Mouse (Mus musculus): ENCODE results near the gene Grb2. TPM values are rescaled to one million over a fixed set of nuclear protein-coding genes. Genes with fewer than 3 reads are reported as not detected.

The Grb2 gene
- polyA plus RNA-seq, 1 experiment from 2014 or later, result 113 TPM

DNA sequence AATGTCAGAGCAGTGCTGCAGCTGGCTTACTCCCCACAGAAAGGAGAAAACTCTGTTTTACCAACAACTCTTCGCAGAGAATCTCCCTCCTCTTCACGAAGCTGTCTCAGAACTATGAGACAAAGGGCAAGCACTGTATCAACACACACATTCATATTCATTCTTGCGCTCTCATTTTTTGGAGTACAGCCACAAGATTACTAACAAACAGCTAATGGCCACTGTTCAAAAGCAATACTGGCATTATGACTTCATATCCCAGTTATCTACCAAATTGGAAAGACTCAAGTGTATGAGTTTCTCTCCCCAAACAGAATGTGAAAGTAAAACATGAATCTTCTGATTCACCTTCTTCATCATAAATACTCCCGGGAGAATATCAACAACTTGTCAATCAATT, 11.9 kb downstream of the Grb2 start:
- 86% methylated on average over 4 of the region's 4 CpGs for WGBS
- H3K4me2 ChIP-seq (ENCODE audit: low read length), result no peak overlapping the region
- ATAC-seq (no peak), DNase-seq (ENCODE audit: low spot score) (no peak)
- no peaks in the 10 kb centered on the region for H3K9me3 ChIP-seq (replicated peaks; ENCODE audit: control insufficient read depth, low read length)
- H3K9ac ChIP-seq (ENCODE audit: low read length), result no peak overlapping the region
- H3K4me3 ChIP-seq (ENCODE audit: low read depth, low read length), result no peak overlapping the region
- peaks cover 17% of the 10 kb centered on the region for H3K4me1 ChIP-seq (ENCODE audit: control insufficient read depth, insufficient read depth, low read length)
- no peak overlapping the region for H3K27ac ChIP-seq (ENCODE audit: low read depth, low read length)
- peaks cover 15% of the 10 kb centered on the region for H3K36me3 ChIP-seq (ENCODE audit: control insufficient read depth, insufficient read depth, low read length)
- H3K27me3 ChIP-seq (replicated peaks; ENCODE audit: control insufficient read depth, insufficient read depth, low read length), result no peaks in the 10 kb centered on the region

DNA sequence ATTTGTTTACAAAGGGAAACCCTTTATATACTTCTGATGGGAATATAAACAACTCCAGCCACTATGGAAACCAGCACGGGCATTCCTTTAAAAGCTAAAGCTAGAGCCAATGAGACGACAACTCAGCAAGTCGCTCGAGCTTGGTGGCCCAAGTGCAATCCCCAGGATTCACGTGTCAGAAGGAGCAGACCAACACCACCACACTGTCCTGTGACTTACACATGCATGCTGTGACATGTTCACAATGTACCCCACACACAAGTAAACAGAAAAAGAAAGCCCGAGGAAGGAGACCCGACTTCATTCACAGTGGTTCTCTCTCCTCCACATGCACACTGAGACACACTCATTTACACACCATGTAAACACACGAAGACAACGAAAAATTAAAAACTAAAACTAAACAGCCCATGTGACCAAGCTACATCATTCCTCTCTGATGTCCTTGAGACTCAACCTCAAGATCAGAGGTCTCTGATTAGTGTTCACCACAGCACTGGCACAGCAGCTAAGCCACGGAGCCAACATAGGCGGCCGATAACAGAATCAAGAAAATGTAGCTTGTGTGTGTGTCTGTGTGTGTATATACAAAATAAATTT, 14.3 kb downstream of the Grb2 start:
- no peak overlapping the region for H3K27ac ChIP-seq (ENCODE audit: low read depth, low read length)
- no peak overlapping the region for H3K9ac ChIP-seq (ENCODE audit: low read length)
- no peak for DNase-seq (ENCODE audit: low spot score)
- H3K27me3 ChIP-seq (replicated peaks; ENCODE audit: control insufficient read depth, insufficient read depth, low read length), result no peaks in the 10 kb centered on the region
- WGBS, result 94% methylated on average over 12 of the region's 12 CpGs
- peaks cover 12% of the 10 kb centered on the region for H3K4me1 ChIP-seq (ENCODE audit: control insufficient read depth, insufficient read depth, low read length)
- no peaks in the 10 kb centered on the region for H3K9me3 ChIP-seq (replicated peaks; ENCODE audit: control insufficient read depth, low read length)
- peaks cover 19% of the 10 kb centered on the region for H3K36me3 ChIP-seq (ENCODE audit: control insufficient read depth, insufficient read depth, low read length)
- no peak for ATAC-seq
- H3K4me2 ChIP-seq (ENCODE audit: low read length), result no peak overlapping the region
- no peak overlapping the region for H3K4me3 ChIP-seq (ENCODE audit: low read depth, low read length)

DNA sequence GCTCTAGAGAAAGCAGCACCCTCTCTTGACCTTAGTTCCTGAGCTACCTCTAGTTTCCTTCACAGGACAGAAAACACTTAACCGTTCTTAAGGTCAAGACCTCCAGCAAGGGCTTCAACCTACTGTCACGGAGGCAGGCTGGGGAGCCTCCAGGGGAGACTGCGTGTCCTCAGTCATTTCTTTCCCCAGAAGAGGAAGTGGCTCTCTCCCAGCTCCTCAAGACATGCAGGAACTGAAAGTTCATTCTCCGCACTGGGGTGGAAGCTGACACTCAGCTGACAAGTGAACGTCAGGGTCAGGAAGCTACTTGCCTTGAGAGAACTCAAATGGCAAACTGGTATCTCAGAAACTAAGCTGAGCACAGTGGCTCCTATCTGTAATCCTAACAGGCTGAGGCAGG, 15.6 kb downstream of the Grb2 start:
- H3K9me3 ChIP-seq (replicated peaks; ENCODE audit: control insufficient read depth, low read length), result no peaks in the 10 kb centered on the region
- peaks cover 13% of the 10 kb centered on the region for H3K36me3 ChIP-seq (ENCODE audit: control insufficient read depth, insufficient read depth, low read length)
- no peak for ATAC-seq
- no peak for DNase-seq (ENCODE audit: low spot score)
- H3K9ac ChIP-seq (ENCODE audit: low read length), result no peak overlapping the region
- no peaks in the 10 kb centered on the region for H3K27me3 ChIP-seq (replicated peaks; ENCODE audit: control insufficient read depth, insufficient read depth, low read length)
- no peak overlapping the region for H3K27ac ChIP-seq (ENCODE audit: low read depth, low read length)
- 88% methylated on average over 5 of the region's 5 CpGs for WGBS
- no peak overlapping the region for H3K4me3 ChIP-seq (ENCODE audit: low read depth, low read length)
- H3K4me2 ChIP-seq (ENCODE audit: low read length), result no peak overlapping the region
- H3K4me1 ChIP-seq (ENCODE audit: control insufficient read depth, insufficient read depth, low read length), result peaks cover 5% of the 10 kb centered on the region; the same call in 1 of the 2 replicates

DNA sequence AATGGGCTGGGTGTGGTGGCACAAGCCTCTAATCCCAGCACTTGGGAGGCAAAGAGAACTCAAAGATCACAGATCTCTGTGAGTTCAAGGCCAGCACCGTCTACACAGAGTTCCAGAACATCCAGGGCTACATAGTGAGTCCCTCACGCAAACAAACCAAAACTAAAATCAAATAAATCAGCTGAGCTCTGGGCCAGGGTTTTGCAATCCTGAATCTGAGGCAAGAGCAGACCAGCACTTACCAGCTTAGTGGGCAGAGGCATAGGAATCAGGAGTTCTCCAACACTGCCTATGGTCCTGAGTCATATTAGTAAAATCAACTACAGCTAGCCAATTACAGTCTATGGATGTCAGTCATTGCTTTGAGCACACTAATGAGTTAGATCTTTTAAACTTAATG, 16.4 kb downstream of the Grb2 start:
- no peaks in the 10 kb centered on the region; the same call in 1 of the 2 replicates for H3K4me1 ChIP-seq (ENCODE audit: control insufficient read depth, insufficient read depth, low read length)
- 93% methylated on average over 2 of the region's 2 CpGs for WGBS
- DNase-seq (ENCODE audit: low spot score) (no peak), ATAC-seq (no peak)
- H3K9me3 ChIP-seq (replicated peaks; ENCODE audit: control insufficient read depth, low read length), result no peaks in the 10 kb centered on the region
- no peak overlapping the region for H3K27ac ChIP-seq (ENCODE audit: low read depth, low read length)
- no peak overlapping the region for H3K4me3 ChIP-seq (ENCODE audit: low read depth, low read length)
- H3K27me3 ChIP-seq (replicated peaks; ENCODE audit: control insufficient read depth, insufficient read depth, low read length), result no peaks in the 10 kb centered on the region
- no peak overlapping the region for H3K9ac ChIP-seq (ENCODE audit: low read length)
- peaks cover 5% of the 10 kb centered on the region; the same call in 1 of the 2 replicates for H3K36me3 ChIP-seq (ENCODE audit: control insufficient read depth, insufficient read depth, low read length)
- no peak overlapping the region for H3K4me2 ChIP-seq (ENCODE audit: low read length)

DNA sequence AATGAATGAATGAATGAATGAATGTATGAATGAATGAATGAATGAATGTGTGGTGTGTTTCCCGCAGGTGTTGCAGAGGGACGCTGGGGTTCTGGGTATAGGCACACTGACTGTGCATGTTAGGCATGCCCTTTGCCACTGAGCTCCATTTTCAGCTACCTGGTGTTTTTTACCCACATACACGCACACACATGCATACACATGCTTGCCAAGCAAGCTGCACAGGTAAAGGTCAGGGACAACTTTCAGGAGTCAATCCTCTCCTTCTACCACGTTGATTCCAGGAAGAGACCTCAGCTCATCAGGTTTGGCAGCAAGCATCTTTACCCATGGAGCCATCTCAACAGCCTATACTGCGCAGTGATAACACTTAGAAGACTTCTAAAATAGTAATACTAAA, 16.9 kb downstream of the Grb2 start:
- Histone ChIP-seq H3K9me3 (replicated peaks; ENCODE audit: control insufficient read depth, low read length) (no peaks in the 10 kb centered on the region), H3K36me3 (ENCODE audit: control insufficient read depth, insufficient read depth, low read length) (peaks cover 5% of the 10 kb centered on the region; the same call in 1 of the 2 replicates), H3K27ac (ENCODE audit: low read depth, low read length) (no peak overlapping the region), H3K4me1 (ENCODE audit: control insufficient read depth, insufficient read depth, low read length) (no peaks in the 10 kb centered on the region; the same call in 1 of the 2 replicates), H3K4me3 (ENCODE audit: low read depth, low read length) (no peak overlapping the region), H3K27me3 (replicated peaks; ENCODE audit: control insufficient read depth, insufficient read depth, low read length) (no peaks in the 10 kb centered on the region), H3K9ac (ENCODE audit: low read length) (no peak overlapping the region), H3K4me2 (ENCODE audit: low read length) (no peak overlapping the region)
- DNase-seq (ENCODE audit: low spot score) (no peak), ATAC-seq (no peak)
- WGBS, result 97% methylated on average over 5 of the region's 5 CpGs

DNA sequence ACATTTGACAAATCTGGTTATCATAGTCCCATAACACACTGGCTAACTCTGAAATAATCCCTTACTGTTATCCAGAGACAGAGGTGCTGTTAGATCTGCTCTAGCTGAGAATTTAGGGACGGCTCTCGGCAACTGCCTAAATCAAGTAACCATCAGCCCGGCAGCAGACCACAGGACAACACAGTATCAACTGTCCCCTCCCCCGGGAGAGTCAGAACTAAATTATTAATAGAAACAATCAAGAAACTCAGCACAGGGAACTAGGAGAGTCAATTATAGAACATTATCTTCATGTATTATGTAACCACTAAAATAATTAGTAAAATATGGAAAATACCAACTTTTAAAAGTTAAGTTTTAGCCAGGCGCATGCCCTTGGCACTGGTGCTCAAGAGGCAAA, 17.4 kb downstream of the Grb2 start:
- Histone ChIP-seq H3K4me2 (ENCODE audit: low read length) (no peak overlapping the region), H3K27me3 (replicated peaks; ENCODE audit: control insufficient read depth, insufficient read depth, low read length) (no peaks in the 10 kb centered on the region), H3K36me3 (ENCODE audit: control insufficient read depth, insufficient read depth, low read length) (peaks cover 5% of the 10 kb centered on the region; the same call in 1 of the 2 replicates), H3K4me3 (ENCODE audit: low read depth, low read length) (no peak overlapping the region), H3K9me3 (replicated peaks; ENCODE audit: control insufficient read depth, low read length) (no peaks in the 10 kb centered on the region), H3K27ac (ENCODE audit: low read depth, low read length) (no peak overlapping the region), H3K4me1 (ENCODE audit: control insufficient read depth, insufficient read depth, low read length) (no peaks in the 10 kb centered on the region; the same call in 1 of the 2 replicates), H3K9ac (ENCODE audit: low read length) (no peak overlapping the region)
- no peak for ATAC-seq
- DNase-seq (ENCODE audit: low spot score), result no peak
- WGBS, result 92% methylated on average over 5 of the region's 5 CpGs

DNA sequence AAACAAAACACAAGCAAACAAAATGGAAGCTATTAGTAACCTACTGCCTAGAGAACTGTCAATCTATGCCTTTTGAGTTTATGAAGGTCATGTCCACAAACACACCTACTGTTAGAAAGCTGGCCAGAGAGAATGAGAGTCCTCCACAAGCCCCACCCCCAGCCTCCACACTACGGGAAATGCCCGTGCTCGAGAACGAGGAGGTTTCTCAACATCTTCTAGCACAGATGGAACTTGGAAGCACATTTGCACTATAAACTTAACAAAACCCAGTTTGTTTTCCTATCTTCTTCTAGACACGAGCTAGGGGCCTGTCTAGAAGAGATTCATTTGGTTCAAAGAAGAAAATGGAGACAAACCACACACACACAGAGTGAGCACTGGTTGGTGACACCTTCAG, 18.0 kb downstream of the Grb2 start:
- DNase-seq (ENCODE audit: low spot score) (no peak), ATAC-seq (no peak)
- 93% methylated on average over 5 of the region's 5 CpGs for WGBS
- Histone ChIP-seq H3K4me2 (ENCODE audit: low read length) (no peak overlapping the region), H3K4me3 (ENCODE audit: low read depth, low read length) (no peak overlapping the region), H3K36me3 (ENCODE audit: control insufficient read depth, insufficient read depth, low read length) (peaks cover 5% of the 10 kb centered on the region; the same call in 1 of the 2 replicates), H3K9ac (ENCODE audit: low read length) (no peak overlapping the region), H3K4me1 (ENCODE audit: control insufficient read depth, insufficient read depth, low read length) (no peaks in the 10 kb centered on the region; the same call in 1 of the 2 replicates), H3K27ac (ENCODE audit: low read depth, low read length) (no peak overlapping the region), H3K27me3 (replicated peaks; ENCODE audit: control insufficient read depth, insufficient read depth, low read length) (no peaks in the 10 kb centered on the region), H3K9me3 (replicated peaks; ENCODE audit: control insufficient read depth, low read length) (no peaks in the 10 kb centered on the region)

DNA sequence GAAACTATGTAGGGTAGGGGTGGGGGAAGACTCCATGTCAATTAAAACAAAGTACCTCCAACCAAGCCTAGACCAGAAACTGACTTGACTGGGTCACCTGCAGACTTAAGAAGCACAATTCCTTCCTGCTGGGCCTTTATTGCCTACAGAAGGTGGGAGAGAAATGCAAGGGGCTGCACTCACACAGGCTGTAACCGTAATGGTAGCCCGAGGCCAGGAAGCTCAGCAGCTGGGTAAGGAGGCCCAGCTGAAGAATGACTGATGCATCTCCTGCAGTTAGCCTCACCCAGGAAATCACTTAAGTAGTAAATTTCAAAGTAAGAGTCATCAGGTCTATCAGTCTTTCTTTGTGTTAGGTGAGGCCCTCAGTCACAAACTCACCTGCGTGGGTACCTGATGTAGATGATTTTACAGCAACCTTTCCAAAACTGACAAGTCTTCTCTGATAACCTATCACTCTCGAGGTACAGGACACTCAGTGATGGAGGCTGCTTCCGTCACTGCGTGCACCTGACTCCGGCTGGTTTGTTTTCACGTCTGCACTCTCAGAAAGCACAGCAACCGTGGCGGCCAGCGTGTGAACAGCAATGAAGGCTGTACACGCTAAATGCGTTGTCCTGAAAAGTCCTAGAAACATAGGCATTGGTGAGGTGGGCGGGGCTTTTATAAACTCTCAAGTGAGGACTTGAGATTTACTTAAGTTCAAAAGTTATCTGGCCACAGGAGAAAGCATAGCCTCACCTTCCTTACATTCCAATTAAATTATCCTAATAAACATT, 19.1 kb downstream of the Grb2 start:
- ATAC-seq, result no peak
- Histone ChIP-seq H3K4me1 (ENCODE audit: control insufficient read depth, insufficient read depth, low read length) (no peaks in the 10 kb centered on the region), H3K4me3 (ENCODE audit: low read depth, low read length) (no peak overlapping the region), H3K9me3 (replicated peaks; ENCODE audit: control insufficient read depth, low read length) (no peaks in the 10 kb centered on the region), H3K4me2 (ENCODE audit: low read length) (no peak overlapping the region), H3K27ac (ENCODE audit: low read depth, low read length) (no peak overlapping the region), H3K9ac (ENCODE audit: low read length) (no peak overlapping the region), H3K27me3 (replicated peaks; ENCODE audit: control insufficient read depth, insufficient read depth, low read length) (no peaks in the 10 kb centered on the region), H3K36me3 (ENCODE audit: control insufficient read depth, insufficient read depth, low read length) (peaks cover 5% of the 10 kb centered on the region; the same call in 1 of the 2 replicates)
- DNase-seq (ENCODE audit: low spot score), result no peak
- 96% methylated on average over 14 of the region's 14 CpGs for WGBS

DNA sequence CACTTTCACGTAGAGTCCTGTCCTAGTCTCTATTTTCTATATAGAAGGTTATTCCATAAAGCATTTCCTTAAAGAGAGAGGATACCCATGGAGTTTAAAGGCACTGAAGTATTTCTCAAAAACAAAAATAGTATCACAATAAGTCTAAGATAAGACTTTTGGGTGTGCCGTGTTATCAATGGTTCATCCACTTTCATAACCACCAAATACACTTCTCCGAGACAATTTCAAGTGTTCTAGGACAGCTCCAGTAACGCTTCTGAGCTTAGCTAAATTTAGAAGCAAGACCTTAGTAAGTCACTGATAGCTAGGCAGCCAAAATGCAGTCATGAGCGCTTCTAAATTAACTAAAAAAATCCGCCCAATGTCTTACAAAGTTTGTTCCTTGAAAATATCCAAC, 22.0 kb downstream of the Grb2 start:
- peaks cover 5% of the 10 kb centered on the region; the same call in 1 of the 2 replicates for H3K36me3 ChIP-seq (ENCODE audit: control insufficient read depth, insufficient read depth, low read length)
- no peak overlapping the region for H3K4me2 ChIP-seq (ENCODE audit: low read length)
- no peak overlapping the region for H3K4me3 ChIP-seq (ENCODE audit: low read depth, low read length)
- DNase-seq (ENCODE audit: low spot score), result no peak
- no peaks in the 10 kb centered on the region for H3K27me3 ChIP-seq (replicated peaks; ENCODE audit: control insufficient read depth, insufficient read depth, low read length)
- no peak for ATAC-seq
- no peak overlapping the region for H3K27ac ChIP-seq (ENCODE audit: low read depth, low read length)
- no peaks in the 10 kb centered on the region for H3K4me1 ChIP-seq (ENCODE audit: control insufficient read depth, insufficient read depth, low read length)
- WGBS, result 95% methylated on average over 6 of the region's 6 CpGs
- no peaks in the 10 kb centered on the region for H3K9me3 ChIP-seq (replicated peaks; ENCODE audit: control insufficient read depth, low read length)
- H3K9ac ChIP-seq (ENCODE audit: low read length), result no peak overlapping the region

All from forebrain, embryonic 14.5 days (tissue).